Mouse (Mus musculus) erythroid progenitor cell, adult 5-6 weeks (primary cell): ENCODE data around the gene Emg1. TPM values are rescaled to one million over a fixed set of nuclear protein-coding genes. Genes with fewer than 3 reads are reported as not detected.
A peak's percentile ranks its signal among the peaks of the same experiment; 100 is the strongest.

Source experiments
- ATAC-seq: replicated peaks from 2 replicates; pipeline ENCODE4 v1.8.0; 2016; ENCODE audit warnings: moderate number of reproducible peaks, mild to moderate bottlenecking, moderate TSS enrichment, inconsistent platforms; ENCODE audit not compliant: poor library complexity, low FRiP score, severe bottlenecking
- total RNA-seq, 2 experiments: library from RNA; stranded (forward) in 1 of 2; stranded (reverse) in 1 of 2; fragments of 150-400 nt in 1 of 2; fragments of 186-747, 209-891 nt in 1 of 2; gene quantifications; 2 replicates each; pipeline versions ENCODE4 v1.2.3 to v1.2.4; 2015 to 2017; ENCODE audit warnings: low replicate concordance in 2 of 2

Emg1 gene
- total RNA-seq, 2 experiments from 2014 or later = 69.4 to 103 TPM

DNA sequence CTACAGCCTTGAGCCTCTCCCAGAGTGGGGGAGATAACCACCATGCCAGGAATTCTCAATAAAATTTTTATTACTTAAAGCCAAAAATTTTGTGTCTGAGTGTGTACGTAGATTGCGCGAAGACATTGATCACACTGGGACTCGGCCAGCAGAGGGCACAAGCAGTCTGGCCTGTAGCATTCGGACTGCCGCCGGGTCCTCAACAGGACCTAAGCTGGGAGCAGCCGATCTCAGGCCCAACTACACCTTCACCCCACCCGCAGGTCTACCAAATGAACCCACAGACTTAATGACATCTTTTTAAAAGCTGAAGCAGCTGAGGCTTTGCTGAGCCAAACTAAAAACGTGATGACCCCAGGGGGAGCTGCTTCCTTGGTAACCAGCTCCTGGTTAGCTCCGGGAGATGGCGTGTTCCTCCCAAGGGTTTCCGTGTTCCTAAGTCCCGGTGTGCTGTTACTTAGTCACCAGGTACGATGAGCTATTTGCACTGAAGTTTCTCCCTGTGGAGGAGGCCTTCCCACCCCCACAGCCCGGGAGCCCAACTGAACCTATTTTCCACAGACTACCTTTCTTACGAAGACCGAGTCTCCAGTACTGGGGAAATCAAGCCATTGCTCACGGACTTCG is 5.0 kb upstream of the Emg1 start:
- no peak for ATAC-seq

- no peak for ATAC-seq
These were observed 940 bp upstream of the Emg1 start for GRCm38 (mm10) chr6:124712918-124713317.

DNA sequence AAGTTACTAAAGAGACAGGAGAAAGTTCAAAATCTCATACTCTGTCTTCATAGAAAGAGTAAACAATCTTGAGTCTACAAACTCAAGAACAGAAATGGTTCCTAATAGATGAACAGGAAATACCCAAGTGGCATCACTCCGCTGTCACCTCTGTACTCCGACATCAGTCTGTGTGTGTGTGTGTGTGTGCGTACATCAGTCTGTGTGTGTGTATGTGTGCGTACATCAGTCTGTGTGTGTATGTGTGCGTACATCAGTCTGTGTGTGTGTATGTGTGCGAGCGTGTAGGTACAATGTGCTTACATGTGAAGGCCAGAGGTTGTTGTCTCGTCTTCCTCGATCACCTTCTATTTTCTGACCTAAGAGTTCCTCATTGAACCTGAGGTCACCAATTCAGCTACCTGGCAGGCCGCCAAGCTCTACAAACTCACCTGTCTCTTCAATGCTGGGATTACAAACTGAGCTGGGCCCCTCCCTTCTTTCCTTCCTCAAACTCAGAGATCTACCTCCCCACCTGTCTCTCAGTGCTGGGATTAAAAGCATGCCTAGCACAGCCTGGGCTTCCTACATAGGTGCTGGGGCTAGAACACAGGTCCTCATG is 3.6 kb downstream of the Emg1 start:
- no peak for ATAC-seq

DNA sequence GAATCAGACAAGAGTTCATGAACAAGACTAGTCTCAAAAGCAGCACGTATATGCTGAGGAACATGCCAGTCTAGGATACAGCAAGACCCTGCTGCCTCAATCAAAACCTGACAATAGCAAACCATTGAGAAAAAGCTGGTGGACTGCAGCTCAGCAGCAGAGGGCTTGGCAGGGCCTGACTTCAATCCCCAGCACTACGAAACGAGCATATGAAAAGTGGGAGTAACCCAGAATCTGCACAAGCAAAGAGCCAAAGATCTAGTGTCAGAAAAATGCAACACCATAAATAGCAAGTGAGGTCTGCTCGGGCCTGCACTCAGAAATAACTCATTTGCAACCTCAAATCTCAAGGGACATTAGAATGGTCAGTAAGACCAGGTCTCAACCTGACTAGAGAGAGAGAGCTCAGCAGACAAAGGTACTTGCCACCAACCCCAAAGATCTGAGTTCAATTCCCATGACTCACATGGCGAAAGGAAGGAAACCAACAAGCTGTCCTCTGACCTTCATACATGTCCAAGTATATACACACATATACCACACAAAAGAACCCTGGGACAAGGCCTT is 5.8 kb downstream of the Emg1 start:
- ATAC-seq = no peak

GRCm38 (mm10) chr6:124704417-124704816 is 7.6 kb downstream of the Emg1 start:
- no peak for ATAC-seq

GRCm38 (mm10) chr6:124703789-124704188 is 8.2 kb downstream of the Emg1 start:
- ATAC-seq = no peak

DNA sequence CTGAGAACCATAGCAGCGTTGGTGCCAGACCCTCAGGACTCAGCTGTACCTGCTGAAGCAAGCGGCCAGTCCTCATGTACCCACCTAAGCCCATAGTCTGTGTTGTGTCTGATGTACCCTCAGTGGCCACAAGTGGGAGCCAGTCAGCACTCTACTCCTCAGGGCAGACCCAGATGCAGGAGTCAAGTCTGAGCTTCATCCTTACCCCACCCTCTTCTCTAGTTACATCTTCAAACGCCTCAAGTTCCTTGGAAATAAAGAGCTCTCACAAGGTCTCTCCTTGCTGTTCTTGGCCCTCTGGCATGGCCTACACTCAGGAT is 9.2 kb downstream of the Emg1 start:
- ATAC-seq = peak; percentile 76

DNA sequence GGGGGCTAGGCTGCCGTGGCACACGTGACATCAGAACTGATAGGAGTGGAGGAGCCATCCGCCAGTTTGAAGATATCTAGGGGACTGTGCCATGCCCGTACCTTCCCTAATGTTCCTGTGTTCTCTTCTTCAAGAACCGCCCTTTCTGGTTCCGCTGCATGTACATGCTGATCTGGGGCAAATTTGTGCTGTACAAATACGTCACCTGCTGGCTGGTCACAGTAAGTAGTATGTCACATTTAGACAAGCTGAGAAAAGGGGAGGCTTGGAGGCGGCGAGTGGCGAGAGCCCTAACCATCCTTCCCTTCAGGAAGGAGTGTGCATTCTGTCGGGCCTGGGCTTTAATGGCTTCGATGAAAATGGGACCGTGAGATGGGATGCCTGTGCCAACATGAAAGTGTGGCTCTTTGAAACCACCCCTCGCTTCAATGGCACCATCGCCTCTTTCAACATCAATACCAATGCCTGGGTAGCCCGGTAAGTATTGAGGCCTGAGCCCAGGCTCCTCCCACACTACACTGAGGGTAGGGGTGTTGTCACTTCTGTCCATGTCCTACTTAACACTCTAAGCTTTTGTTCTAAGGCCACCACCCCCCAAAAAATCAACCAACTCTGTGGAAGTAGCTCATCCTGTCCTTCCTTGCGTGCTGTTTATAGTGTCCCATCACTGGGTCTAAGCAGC is 9.7 kb downstream of the Emg1 start:
- ATAC-seq = no peak

DNA sequence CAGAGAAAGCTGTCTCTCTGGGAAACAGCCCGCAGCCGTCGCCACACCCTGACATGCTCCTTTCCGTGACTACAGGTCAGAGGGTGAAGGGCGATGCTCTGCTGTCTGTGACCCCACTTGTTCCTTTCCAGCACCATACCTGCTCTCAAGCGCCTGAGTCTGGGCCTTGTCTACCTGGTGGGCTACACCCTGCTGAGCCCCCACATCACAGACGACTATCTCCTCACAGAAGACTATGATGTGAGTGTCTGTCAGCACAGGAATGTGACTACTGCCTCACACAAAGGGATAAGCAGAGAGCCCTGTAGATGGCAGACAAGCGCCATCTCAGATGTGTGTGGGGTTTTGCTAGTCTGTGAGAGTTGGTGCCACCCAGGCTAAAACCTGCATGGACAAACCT is 10.6 kb downstream of the Emg1 start:
- no peak for ATAC-seq

DNA sequence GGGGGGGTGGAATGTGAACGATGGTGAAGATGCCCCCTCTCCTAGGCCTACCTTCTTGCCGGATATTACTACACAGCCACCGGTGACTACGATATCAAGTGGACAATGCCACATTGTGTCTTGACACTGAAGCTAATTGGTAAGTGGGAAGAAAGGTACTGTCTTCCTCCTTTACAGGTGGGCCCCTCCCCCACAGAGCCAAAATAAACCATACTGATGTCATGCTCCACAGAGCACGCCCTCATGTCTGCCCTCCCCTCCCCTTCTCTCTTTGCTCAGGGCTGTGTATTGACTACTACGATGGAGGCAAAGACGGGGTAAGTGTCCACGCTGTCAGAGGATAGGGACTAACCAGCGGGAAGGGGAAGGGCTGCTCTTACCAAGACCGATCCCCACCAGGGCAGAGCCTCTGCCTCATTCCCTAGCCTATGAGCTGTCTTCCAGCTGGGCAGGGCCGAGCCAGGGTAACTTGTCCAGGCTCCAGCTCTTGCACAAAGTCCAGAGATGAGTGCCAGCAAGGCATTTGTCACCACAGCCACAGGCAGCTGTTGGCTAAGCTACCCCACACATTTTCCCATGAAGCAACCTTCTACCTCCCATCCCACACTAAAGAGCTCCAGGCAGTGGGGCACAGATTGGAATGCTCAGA is 11.9 kb downstream of the Emg1 start:
- ATAC-seq = no peak

DNA sequence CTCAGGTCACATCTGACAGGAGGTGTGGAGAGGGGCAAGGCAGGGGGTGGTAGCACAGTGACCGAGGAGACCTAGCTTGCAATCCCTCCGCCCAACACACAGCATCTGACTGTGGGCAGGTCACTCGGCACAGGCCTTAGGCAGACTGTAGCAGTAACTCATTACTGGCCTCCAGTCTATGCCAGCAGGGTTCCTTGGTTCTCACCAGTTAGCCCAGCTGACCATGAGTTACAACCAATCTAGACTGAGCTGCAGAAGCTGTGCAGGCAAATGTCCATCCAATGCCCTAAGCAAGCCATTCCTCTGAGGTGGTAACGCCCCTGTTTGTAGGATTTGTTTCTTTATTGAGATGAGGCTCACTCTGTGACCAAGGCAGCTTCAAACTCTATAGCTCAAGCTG is 12.6 kb downstream of the Emg1 start:
- ATAC-seq = no peak

DNA sequence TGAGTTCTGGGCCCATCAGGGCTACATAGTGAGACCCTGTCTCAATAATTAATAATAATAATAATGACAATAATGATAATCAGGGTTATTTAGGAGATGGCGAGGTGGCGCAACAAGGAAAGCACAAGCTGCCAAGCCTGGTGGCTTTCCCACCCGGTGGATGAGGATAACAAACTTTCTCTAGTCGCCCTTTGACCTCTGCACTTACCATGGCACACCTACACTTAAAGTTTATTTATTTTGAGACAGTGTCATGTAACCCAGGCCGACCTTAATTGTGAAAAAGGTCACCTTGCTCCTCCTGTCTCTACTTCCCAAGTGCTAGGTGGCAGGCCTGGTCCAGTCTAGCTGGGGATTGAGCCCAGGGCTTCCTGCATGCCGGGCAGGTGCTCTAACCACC is 13.2 kb downstream of the Emg1 start:
- ATAC-seq = no peak

- ATAC-seq = no peak
These were observed 15.4 kb downstream of the Emg1 start for GRCm38 (mm10) chr6:124696441-124697150.

DNA sequence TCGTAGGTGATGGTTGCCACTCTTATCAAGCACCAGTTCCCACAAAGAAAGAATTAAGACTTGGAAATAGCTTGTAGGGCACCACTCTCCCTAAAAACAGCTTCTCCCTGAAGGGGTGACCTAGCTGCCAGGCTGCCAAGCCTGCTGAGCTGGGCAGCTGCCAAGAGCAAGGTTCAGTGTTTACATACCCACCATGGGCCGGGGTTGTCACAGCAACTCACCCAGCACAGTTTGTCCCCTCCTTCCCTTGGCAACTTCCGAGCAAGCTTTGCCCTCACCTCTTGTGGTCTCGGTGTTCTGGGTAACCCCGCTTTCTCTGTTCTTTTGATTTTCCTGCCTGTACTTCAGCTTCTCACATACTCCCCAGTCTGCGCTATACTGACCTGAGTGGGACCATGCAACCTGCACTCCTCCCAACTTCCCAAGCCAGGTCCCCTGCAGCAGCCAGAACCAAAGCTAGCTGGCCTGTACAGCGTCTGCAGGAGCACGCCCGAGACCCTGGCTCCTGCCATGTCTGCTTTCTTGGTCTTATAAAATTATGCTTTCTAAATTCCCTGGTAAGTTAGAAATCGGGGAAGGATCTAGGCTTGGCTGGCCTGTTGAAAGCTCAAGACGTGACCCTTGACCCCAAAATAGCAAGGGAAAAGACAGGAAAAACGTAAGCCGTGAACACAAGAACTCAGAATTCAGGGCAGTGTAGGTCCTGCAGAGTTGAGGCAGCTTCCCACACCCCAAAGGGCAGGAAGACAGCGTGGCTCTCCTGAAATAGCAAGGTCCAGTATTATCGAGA is 17.6 kb downstream of the Emg1 start:
- no peak for ATAC-seq

DNA sequence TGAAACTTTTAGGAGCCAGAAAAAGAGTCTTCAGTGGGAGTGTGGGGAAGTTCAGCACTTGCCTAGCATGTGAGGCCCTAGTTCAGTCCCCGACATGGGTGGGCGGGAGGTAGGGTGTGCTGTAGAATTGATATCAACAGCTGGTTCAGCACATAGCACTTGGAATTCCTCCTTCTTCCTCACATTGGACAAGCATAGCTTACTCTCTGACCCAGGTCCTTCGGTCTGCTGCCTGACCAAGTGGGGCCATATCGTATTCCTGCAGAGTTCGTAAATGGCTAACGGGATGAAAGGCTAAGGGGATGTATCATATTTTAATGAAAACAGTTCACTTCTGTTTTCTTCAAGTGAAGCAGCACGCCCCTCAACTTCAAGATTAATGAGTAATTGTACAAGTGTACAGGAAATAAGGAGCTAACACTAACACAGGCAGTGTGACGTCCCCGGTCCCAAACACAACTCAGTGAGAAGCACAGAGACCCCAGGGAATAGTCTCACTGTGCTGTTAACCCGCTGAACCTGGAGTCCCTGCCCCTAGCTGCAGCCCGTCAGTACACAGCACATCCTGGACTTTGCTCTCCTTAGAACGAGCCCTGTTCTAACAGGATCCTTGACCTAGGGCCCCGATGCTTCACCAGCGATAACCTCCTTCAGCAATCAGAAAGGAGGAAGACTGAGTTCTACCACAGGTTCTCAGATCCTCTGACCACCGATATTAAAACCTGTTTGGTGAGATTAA is 18.6 kb downstream of the Emg1 start:
- no peak for ATAC-seq

DNA sequence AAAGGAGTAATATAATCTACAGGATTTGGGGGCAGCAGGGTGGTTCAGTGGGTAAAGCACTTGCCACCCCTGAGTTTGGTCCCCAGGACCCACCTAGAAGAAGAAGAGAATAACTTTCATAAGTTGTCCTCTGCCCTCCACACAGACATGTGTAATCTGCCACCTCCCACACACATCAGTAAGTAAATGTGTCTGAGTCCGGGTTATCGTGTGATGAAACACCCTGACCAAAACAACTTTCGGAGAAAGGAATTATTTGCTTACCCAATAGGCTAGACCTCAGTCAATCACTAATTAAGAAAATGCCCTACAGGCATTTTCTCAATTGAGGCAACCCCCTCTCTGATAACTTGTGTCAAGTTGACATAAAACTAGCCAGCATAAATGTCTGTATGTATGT is 21.5 kb downstream of the Emg1 start:
- no peak for ATAC-seq

DNA sequence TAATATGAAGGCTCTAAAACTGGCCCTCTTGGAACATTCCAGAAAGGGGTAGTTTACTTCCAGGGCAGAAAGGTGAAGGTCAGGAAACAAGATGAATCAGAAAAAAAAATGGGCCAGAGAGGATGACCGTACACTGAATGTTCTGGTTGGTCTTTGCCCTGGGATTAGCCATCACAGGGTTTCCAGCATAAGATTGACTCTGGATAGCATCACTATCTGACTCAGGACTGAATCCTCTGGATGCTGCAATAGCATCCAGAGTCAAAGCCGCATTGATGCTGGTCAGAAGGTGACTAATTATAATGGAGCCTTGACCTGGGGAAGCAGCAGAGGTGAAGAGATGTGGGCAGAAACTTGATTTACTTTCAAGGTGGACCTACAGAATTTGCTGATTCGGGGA is 23.0 kb downstream of the Emg1 start:
- ATAC-seq = no peak

- no peak for ATAC-seq
These were observed 23.7 kb downstream of the Emg1 start for GRCm38 (mm10) chr6:124688151-124688758.
